Mouse (Mus musculus) small intestine, adult 2 months (tissue): ENCODE measurements at regions not wholly inside any gene's neighbourhood (a gene's known extent, or its start where the extent isn't known, plus 50 kb on each side); places are given as distances from the start of the nearest gene placed in this dataset.

Source experiments
- H3K27ac ChIP-seq: fragments of 200-500 bp; 2 replicates; pipeline ENCODE4 v1.5.1; 2012; ENCODE audit warnings: low read depth, low read length, control low read depth, inconsistent platforms; ENCODE audit not compliant: insufficient read depth
- H3K27me3 ChIP-seq: fragments of 200-500 bp; 2 replicates; pipeline ENCODE4 v1.6.1; 2012; ENCODE audit warnings: mild to moderate bottlenecking, moderate library complexity, low read length, inconsistent platforms; ENCODE audit not compliant: control insufficient read depth, insufficient read depth
- H3K36me3 ChIP-seq: fragments of 200-500 bp; 2 replicates; pipeline ENCODE4 v1.6.1; 2012; ENCODE audit warnings: mild to moderate bottlenecking, low read length, control low read depth, inconsistent platforms; ENCODE audit not compliant: control insufficient read depth, insufficient read depth
- H3K4me1 ChIP-seq: fragments of 200-500 bp; 2 replicates; pipeline ENCODE4 v1.6.1; 2012; ENCODE audit warnings: low read length, inconsistent platforms, mixed read lengths; ENCODE audit not compliant: control insufficient read depth, insufficient read depth, insufficient read length
- H3K4me3 ChIP-seq: fragments of 200-500 bp; 2 replicates; pipeline ENCODE4 v1.5.1; 2012; ENCODE audit warnings: low read depth, mild to moderate bottlenecking, control low read depth, inconsistent platforms, low read length, moderate library complexity
- CTCF ChIP-seq: fragments of 200-500 bp; IDR thresholded peaks from 2 replicates; pipeline ENCODE4 v1.5.1; 2012; ENCODE audit warnings: low read depth, mild to moderate bottlenecking, control low read depth, inconsistent platforms, low read length, moderate library complexity, mixed read lengths; ENCODE audit not compliant: insufficient replicate concordance, insufficient read length; ENCODE audit errors: extremely low read depth
- POLR2A ChIP-seq: fragments of 200-500 bp; IDR thresholded peaks from 2 replicates; pipeline ENCODE4 v1.6.1; 2012; ENCODE audit warnings: low read depth, mild to moderate bottlenecking, control low read depth, inconsistent platforms, low read length, moderate library complexity
- WGBS: fragments of 180-500 bp; shearing (Covaris S2); methylation state at CpG from one replicate; pipeline ENCODE4 v1.1.7; 2018; 5-methylcytosine and 5-hydroxymethylcytosine counted together

DNA sequence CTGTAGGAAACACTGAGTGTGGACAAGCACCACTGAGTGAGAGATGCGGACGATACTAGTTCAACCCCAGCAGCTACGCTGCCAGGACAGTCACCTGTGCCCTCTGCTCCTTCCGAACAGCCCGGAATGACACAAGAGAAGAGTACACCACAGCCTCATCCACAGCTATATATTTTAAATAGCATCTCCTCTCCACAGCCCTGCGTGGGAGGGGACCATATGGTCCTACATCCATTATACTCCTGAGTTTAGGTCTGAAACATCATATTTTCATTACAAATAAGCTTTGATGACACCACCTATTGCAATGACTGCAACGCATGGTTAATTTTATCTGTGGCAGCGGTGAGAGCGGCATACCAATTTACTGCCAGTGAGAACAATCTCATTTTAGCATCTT is 215.6 kb upstream of the Ppargc1a start:
- peaks cover 2% of the 10 kb centered on the region; the same call in 1 of the 2 replicates for H3K4me1 ChIP-seq
- TF ChIP-seq POLR2A (no peak), CTCF (no peak)
- 88% methylated on average over 9 of the region's 9 CpGs for WGBS
- no peak overlapping the region for H3K4me3 ChIP-seq
- no peak overlapping the region for H3K27ac ChIP-seq
- no peaks in the 10 kb centered on the region for H3K36me3 ChIP-seq
- no peaks in the 10 kb centered on the region for H3K27me3 ChIP-seq

DNA sequence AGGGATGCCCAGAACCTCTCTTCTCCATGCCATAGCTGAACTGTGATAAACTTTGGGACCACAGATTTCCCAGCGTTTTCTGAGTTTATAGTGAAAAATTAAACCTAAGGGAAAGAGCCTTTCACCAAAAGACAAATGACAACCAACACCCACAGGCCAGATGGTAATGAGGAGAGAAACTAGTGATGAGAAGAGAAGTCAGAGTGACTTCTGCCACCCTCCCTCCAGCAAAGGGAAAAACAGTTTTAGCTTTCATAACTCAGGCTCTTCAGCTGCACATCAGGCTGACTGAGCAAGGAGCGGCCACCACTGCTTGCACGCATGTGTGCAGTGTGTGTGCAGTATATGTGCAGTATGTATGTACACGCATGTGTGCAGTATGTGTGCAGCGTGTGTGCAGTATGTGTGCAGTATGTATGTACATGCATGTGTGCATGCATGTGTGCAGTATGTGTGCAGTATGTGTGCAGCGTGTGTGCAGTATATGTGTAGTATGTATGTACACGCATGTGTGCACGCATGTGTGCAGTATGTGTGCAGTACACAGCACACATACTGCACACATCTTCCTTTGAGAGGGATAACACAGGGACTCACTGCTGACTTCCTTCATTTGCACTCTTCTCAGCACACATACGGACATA is 208.1 kb upstream of the Ppargc1a start:
- no peaks in the 10 kb centered on the region for H3K27me3 ChIP-seq
- 91% methylated on average over 9 of the region's 9 CpGs for WGBS
- TF ChIP-seq POLR2A (no peak), CTCF (no peak)
- no peaks in the 10 kb centered on the region for H3K4me1 ChIP-seq
- no peak overlapping the region for H3K27ac ChIP-seq
- H3K4me3 ChIP-seq: no peak overlapping the region
- no peaks in the 10 kb centered on the region for H3K36me3 ChIP-seq

DNA sequence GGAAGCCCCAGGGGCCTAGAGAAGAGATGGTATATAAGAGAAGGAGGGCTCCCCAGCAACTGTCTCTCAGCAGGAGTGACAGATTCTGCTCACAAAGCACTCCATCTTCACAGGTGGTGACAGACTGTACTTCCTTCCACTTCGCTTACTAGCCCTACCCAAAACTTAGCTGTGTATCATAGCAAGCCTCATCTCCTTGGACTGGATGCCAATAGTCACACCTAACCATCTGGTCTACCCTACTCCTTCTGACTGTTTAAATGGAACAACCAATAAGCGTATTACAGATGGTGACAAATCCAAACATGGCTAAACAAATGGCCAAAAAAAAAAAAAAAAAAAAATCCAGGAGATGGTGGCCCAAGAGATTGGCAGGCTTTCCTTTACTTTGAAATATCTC is 204.1 kb upstream of the Ppargc1a start:
- no peak for TF ChIP-seq CTCF
- TF ChIP-seq POLR2A: no peak
- H3K4me3 ChIP-seq: no peak overlapping the region
- H3K27me3 ChIP-seq: no peaks in the 10 kb centered on the region
- no peaks in the 10 kb centered on the region for H3K4me1 ChIP-seq
- WGBS: 76% methylated on average over 2 of the region's 2 CpGs
- no peaks in the 10 kb centered on the region for H3K36me3 ChIP-seq
- H3K27ac ChIP-seq: no peak overlapping the region

DNA sequence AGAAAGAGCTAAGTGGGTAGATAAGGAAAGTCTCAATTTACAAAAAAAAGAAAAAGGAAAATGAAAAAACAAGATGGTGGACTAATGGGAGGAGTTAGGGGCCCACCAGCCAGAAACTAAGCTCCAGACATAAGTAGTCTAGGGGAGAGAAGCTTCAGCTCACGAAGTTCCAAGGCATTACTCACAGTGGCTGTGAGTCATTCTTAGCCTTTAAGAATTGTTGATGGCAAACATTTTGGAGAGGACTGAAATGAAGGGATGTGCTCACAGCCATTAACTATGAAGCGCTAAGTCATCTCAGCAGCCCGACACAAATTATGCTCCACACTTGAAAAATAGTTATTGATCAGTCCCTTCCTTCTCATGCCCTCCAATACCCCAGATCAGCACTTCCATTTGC is 198.6 kb upstream of the Ppargc1a start:
- H3K27me3 ChIP-seq: no peaks in the 10 kb centered on the region
- TF ChIP-seq CTCF: no peak
- TF ChIP-seq POLR2A: no peak
- WGBS: 69% methylated on average over 3 of the region's 3 CpGs
- H3K4me1 ChIP-seq: no peaks in the 10 kb centered on the region
- no peak overlapping the region for H3K27ac ChIP-seq
- H3K36me3 ChIP-seq: no peaks in the 10 kb centered on the region
- no peak overlapping the region for H3K4me3 ChIP-seq

DNA sequence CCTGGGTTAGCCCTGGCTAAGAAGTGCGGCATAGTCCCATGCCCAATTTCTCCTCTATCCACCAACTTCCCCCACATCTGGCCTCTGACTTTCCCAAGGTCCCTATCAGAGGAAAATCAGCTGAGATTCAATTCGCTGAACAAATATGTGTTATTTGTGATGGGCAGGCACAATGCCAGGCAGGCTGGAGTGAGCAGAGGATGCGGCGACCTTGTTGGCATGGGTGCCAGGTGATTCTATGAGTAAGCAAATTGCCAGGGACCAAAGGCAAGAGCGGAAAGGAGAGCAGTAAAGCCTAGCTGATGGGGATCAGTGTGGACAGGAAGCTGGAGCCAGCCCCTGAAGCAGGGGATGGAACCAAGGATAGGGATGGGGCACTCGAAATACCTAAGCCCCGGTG is 196.9 kb upstream of the Ppargc1a start:
- H3K27me3 ChIP-seq: no peaks in the 10 kb centered on the region
- no peak overlapping the region for H3K4me3 ChIP-seq
- no peak overlapping the region for H3K27ac ChIP-seq
- WGBS: 79% methylated on average over 7 of the region's 7 CpGs
- no peaks in the 10 kb centered on the region for H3K4me1 ChIP-seq
- no peak for TF ChIP-seq POLR2A
- TF ChIP-seq CTCF: no peak
- H3K36me3 ChIP-seq: no peaks in the 10 kb centered on the region

DNA sequence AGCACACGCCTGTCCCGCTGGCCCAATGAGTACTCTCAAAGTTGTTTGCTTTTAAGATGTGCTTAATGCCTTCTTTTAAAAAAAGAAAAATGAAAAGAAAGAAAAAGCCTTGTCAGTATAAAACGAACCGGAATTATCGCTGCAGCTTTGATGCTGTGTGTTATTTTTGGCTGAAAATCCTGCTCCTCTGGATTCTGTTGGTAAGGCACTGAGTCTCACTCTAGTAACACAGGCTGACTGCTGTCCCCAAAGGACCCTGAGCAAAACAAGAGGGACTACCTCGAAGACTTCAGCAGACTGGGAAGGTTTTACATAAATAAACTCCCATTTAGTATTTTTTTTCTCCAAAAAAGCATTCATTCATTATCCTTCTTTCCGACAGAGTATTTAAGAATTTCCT is 196.1 kb upstream of the Ppargc1a start:
- Histone ChIP-seq H3K36me3 (no peaks in the 10 kb centered on the region), H3K27me3 (no peaks in the 10 kb centered on the region), H3K4me3 (no peak overlapping the region), H3K4me1 (no peaks in the 10 kb centered on the region), H3K27ac (no peak overlapping the region)
- no peak for TF ChIP-seq POLR2A
- no peak for TF ChIP-seq CTCF
- WGBS: 79% methylated on average over 7 of the region's 7 CpGs

DNA sequence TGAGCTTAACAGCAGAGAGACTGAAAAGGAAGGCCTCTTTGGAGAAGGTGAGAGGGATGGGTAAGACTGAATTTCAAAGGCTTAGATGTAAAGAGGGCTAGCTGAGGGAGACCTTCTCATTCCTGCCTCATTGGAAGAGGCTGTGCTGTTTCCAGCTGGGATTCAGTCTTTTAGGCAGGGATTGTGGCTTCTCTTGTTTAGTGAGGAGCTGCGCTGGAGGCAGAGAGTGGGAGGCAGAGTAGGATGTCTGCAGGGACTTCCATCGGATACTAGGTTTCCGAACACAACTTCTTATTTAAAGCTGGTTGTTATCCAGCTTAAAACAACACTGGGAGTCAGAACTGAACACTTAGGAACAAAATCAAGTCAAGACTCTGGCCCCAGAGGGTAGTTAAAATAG is 194.8 kb upstream of the Ppargc1a start:
- Histone ChIP-seq H3K4me3 (no peak overlapping the region), H3K36me3 (no peaks in the 10 kb centered on the region), H3K27ac (no peak overlapping the region), H3K27me3 (no peaks in the 10 kb centered on the region), H3K4me1 (no peaks in the 10 kb centered on the region)
- TF ChIP-seq CTCF (no peak), POLR2A (no peak)
- WGBS: 84% methylated on average over 3 of the region's 3 CpGs

DNA sequence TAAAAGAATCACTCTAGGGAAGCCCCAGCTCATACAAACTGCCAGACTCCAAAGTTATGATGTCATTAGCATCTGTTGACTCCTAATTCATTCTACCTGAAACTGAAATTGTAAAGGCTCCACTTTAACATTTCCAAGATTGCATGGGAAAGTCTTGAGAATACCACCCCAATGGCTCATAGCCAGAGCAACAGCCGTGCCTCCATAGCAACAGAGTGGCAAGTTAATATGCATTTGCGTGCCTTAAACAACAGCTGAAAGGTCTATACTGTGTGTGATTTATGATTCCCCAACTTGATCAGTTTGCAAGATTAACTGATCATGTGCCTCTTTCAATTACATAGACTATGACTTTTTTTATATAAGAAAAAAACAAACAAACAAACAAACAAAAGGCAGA is 190.8 kb upstream of the Ppargc1a start:
- H3K27me3 ChIP-seq: no peaks in the 10 kb centered on the region
- TF ChIP-seq POLR2A (no peak), CTCF (no peak)
- WGBS: 70% methylated on average over 2 of the region's 2 CpGs
- H3K27ac ChIP-seq: no peak overlapping the region
- H3K4me3 ChIP-seq: no peak overlapping the region
- H3K4me1 ChIP-seq: no peaks in the 10 kb centered on the region
- H3K36me3 ChIP-seq: no peaks in the 10 kb centered on the region
